Mouse (Mus musculus) MN1 (cell line): ENCODE measurements around the gene Gdpd3.

Experiments
- DNase-seq: peaks from one replicate; pipeline ENCODE4 v3.0.0-alpha.2; 2016; ENCODE audit warnings: low spot score

The Gdpd3 gene

DNA sequence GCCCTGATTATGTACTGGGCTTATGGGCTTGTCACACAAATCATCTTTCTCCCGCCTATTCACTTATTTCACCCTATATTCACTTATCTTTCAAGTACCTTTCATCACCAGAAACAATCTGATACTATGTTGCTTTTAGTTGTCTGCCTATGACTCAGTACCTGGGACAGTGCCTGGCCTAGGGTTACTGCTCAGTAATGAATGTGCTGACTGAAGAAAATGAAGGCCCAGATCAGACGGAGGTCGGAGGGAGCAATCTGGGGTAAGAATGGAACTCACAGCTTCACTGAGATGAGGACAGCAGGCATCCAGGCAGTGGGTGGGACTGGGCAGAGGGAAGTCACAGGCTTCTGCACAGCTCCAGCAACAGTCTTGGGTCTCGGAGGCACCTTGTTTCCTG, 41.3 kb downstream of the Gdpd3 start:
- peak; percentile 57 for DNase-seq

DNA sequence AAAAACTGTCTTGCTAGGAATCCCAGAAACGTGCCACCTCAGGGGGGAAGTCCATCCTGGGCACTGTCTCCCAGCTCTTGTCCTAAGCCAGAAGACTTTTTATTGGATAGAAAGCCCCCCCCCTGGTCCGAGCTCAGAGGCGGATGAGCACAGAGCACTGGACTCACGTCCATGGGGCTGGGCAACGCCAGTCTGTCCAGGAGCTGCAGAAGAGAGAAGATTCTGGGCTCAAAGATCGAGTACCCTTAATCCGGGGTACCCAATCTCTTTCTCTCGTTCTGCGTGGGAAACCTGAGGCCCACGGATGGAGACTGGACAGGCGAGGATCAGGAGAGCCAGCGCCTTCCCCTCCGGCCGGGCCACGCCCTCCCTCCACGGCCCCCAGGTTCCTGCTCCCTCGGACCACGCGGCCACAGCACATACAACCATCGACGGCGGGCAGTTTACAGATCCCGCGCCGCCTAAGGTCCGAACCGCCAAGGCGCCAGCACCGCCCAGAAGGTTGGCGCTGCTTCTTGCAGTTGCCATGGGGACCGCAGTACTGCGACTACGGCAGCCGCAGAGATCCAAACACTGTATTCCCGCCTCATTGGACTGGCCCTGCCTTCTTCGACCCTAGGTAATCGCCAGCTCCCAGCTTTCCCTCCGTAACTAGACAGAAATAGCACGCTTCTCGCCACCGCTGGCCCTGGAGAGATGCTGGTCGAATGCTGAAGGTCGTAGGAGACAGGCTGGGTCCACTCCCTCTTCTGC, 42.7 kb downstream of the Gdpd3 start:
- DNase-seq, result peak; percentile 94

GRCm38 (mm10) chr7:126809723-126810369, 43.7 kb downstream of the Gdpd3 start:
- DNase-seq, result no peak

DNA sequence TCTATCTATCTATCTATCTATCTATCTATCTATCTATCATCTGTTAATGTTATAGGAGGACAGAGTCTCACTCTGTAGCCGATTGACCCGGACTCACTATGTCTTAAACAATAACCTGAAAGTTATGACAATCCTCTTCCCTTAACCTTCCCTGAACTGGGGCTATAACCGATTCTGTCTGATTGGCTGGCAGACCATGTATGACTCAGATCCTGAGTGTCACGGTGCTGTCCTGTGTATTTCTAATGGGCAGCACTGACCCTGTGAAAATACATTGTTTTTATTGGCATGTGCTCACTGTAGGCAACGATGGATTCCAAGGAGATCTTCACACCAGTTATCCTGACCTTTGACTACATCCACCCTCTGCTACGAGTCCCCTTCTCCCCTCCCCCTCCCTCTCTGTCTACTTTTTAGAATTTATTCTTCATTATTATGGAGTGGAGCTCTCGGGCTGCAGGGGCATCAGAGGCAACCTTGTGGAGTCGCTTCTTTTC, 49.6 kb downstream of the Gdpd3 start:
- peak; percentile 42 for DNase-seq

DNA sequence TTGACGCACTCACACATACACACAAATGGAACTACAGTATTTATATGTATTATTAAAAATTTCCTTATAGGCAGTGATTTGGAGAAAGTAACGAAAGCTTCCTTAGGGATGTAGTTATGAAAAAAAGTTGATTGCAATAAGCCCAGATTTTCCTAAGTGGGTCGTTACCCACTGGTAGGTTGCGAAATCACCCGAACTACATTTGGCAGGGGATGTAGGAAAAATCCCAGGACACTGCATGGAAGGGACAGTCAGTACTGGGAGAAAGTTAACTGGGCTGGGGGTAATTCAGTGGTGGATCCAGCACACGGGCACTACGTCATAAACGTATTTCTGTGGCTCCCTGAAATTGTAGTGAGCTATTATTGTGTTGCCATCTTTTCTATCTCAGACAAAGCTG, 50.4 kb downstream of the Gdpd3 start:
- no peak for DNase-seq

- no peak for DNase-seq
Observed at GRCm38 (mm10) chr7:126817595-126817994, 51.5 kb downstream of the Gdpd3 start.

- no peak for DNase-seq
Observed at GRCm38 (mm10) chr7:126818818-126819217, 52.7 kb downstream of the Gdpd3 start.

- peak; percentile 88 for DNase-seq
Observed at GRCm38 (mm10) chr7:126821835-126822511, 55.8 kb downstream of the Gdpd3 start.

DNA sequence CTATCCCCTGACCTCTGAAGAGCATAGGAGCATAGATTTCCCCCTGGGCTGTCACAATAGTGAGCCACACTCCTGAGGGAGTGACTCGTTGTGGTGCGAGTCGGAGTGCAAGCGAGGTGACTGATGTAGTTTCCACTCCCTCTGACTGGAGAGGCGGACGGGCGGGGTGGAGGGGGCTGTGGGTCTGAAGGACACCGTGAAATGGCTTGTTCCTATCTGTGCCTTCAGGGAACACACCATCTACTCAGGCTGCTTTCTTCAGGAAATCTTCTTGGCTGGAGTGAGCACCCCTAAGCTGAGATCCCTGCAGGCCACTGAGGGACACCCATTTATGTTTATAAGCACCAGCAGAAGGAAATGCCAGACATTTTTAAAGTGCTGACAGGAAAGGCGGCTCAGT, 56.6 kb downstream of the Gdpd3 start:
- no peak for DNase-seq

DNA sequence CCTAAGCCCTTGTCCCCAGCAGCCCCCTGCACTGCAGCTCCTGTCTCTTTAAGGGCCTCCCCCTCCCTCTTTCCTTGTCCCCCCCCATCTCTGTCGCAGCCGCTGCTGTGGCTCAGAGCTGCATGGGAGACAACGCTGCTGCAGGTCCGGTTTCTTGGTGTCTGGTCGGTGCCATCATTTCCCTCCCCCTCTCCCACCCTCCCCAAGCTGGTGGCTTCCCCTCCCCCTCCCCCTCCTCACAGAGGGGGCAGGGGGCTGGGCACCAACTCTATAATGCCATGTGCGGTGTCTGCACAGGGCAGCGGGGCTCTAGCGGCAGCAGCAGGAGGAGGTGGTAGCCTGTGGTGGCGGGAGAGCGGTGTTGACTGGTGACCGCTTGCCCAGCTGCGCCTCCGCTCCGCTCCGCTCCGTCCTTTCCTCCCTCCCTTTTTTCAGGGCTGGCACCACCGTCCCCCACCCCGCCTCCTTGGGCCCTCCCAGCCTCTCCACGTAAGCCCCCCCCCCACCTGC, 57.1 kb downstream of the Gdpd3 start:
- DNase-seq, result peak; percentile 53

- DNase-seq, result no peak
Observed at GRCm38 (mm10) chr7:126823940-126824339, 57.8 kb downstream of the Gdpd3 start.
